Mouse (Mus musculus): ENCODE measurements around the gene Adgrl4. TPM values are rescaled to one million over a fixed set of nuclear protein-coding genes. Genes with fewer than 3 reads are reported as not detected.

Gene Adgrl4
- polyA plus RNA-seq, 1 experiment: not detected

DNA sequence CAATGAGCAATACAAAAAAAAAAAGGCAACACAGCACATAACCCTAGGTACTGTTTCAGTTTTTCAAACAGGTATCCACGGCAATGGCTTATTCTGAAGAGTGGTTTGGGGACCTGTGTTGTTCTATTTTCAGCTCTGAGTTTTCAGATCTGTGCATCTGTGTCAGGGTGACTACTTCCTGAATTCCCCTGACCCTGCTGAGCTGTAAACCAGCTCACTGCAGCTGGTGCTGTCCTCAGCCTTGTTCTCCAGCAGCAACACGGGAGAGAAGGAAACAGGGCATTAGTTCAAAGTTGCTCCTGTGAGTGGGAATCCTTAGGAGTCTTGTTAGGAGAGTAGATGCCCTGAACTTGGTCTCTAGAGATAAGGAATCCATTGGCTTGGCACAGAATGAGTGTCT is 119.4 kb downstream of the Adgrl4 start:
- no peaks in the 10 kb centered on the region for H3K4me1 ChIP-seq (ENCODE audit: control insufficient read depth)
- TF ChIP-seq TAL1 (IDR thresholded peaks at IDR 0.05; ENCODE audit: low read length): no peak; the same call in 2 of the 3 replicates
- TF ChIP-seq GATA1 (IDR thresholded peaks at IDR 0.05; ENCODE audit: low read length): no peak
- H3K36me3 ChIP-seq (ENCODE audit: control insufficient read depth): no peaks in the 10 kb centered on the region
- no peaks in the 10 kb centered on the region for H3K9me3 ChIP-seq (ENCODE audit: control insufficient read depth, low read length)
- H3K4me3 ChIP-seq (replicated peaks): no peak overlapping the region
- H3K27me3 ChIP-seq (ENCODE audit: control insufficient read depth): no peaks in the 10 kb centered on the region

DNA sequence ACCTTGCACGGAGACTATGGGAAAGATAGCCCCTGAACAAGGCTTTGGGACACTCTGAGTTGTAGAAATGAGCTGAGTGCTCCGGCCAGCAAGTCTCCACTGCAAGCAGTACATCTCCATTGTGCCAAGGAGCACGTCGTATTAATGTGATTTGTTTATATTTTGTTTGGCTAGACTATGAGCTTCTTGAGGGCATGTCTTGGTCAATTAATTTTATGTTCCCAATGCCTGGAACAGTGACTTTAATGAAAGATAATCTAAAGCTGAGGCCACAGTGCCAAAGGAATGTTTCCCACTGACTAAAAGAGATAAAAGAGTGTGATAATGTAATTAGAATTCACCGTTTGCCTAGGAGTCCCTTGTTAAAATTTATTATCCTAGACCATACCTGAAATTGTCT is 119.9 kb downstream of the Adgrl4 start:
- H3K4me1 ChIP-seq (ENCODE audit: control insufficient read depth): no peaks in the 10 kb centered on the region
- no peak overlapping the region for H3K4me3 ChIP-seq (replicated peaks)
- H3K36me3 ChIP-seq (ENCODE audit: control insufficient read depth): no peaks in the 10 kb centered on the region
- no peaks in the 10 kb centered on the region for H3K27me3 ChIP-seq (ENCODE audit: control insufficient read depth)
- TF ChIP-seq TAL1 (IDR thresholded peaks at IDR 0.05; ENCODE audit: low read length): no peak
- TF ChIP-seq GATA1 (IDR thresholded peaks at IDR 0.05; ENCODE audit: low read length): no peak
- no peaks in the 10 kb centered on the region for H3K9me3 ChIP-seq (ENCODE audit: control insufficient read depth, low read length)

DNA sequence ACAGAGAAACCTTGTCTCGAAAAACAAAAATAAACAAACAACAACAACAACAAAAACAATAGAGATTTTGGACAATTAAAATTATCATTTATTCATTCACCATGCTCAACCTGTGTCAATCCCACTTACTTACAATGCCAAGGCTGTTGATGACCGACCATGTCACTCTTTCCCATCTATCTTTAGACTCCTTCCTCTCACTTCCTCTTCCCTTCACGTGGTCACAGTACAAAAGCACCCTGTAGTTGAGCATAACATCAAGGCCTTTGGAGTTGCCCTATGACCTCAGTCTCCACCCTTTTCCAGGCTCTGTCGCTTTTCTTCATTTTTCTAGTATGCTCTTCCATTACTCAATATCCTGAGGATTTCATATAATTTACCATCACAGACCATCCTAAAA is 120.7 kb downstream of the Adgrl4 start:
- Histone ChIP-seq H3K4me1 (ENCODE audit: control insufficient read depth) (no peaks in the 10 kb centered on the region), H3K27me3 (ENCODE audit: control insufficient read depth) (no peaks in the 10 kb centered on the region), H3K36me3 (ENCODE audit: control insufficient read depth) (no peaks in the 10 kb centered on the region), H3K4me3 (replicated peaks) (no peak overlapping the region), H3K9me3 (ENCODE audit: control insufficient read depth, low read length) (no peaks in the 10 kb centered on the region)
- TF ChIP-seq TAL1 (IDR thresholded peaks at IDR 0.05; ENCODE audit: low read length): no peak
- no peak for TF ChIP-seq GATA1 (IDR thresholded peaks at IDR 0.05; ENCODE audit: low read length)

DNA sequence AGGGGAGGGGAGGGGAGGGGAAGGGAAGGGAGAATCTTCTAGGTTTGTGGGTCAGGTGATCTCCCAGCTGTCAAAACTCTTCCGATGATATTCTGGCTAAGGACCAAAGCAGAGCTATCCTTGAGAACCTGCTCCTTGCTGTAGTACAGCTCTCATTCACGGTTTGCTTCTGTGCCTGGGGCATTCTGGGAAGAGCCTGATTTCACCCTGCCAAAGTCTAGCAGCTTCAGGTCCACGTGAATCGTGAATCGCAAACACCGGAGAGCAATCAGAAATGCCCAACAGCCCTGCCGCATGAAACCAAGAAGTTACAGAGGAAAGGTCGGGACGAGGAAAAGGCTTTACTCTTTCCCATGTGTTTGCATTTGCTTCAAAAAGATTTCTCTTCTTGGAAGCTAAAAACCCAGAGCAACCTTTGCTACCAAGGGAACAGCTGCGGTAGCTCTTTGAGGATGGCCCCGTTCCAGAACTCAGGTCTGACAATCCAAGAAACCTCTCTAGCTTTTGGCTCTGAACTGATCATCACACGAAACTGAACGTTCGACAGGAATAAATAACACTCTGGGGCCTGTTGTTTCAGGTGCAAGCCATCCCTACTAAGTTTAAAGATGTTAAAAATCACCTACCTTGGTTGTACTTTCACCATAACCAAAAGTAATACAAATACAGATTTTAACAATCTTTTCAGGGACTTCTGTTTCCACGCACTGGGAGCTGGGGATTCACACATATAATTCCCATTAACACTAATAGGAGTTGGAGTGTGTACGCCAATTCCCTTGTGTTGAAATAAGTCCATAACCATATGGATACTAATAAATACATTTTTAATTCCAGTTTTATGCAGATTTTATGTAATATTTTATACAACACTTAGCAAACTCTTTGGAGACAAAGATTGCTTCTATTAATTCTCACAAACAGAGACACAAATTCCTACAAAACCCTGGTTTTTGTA is 128.3 kb downstream of the Adgrl4 start:
- Histone ChIP-seq H3K27me3 (ENCODE audit: control insufficient read depth) (no peaks in the 10 kb centered on the region), H3K4me1 (ENCODE audit: control insufficient read depth) (no peaks in the 10 kb centered on the region), H3K4me3 (replicated peaks) (no peak overlapping the region), H3K36me3 (ENCODE audit: control insufficient read depth) (no peaks in the 10 kb centered on the region), H3K9me3 (ENCODE audit: control insufficient read depth, low read length) (no peaks in the 10 kb centered on the region)
- TF ChIP-seq TAL1 (IDR thresholded peaks at IDR 0.05; ENCODE audit: low read length) (no peak), GATA1 (IDR thresholded peaks at IDR 0.05; ENCODE audit: low read length) (no peak)

DNA sequence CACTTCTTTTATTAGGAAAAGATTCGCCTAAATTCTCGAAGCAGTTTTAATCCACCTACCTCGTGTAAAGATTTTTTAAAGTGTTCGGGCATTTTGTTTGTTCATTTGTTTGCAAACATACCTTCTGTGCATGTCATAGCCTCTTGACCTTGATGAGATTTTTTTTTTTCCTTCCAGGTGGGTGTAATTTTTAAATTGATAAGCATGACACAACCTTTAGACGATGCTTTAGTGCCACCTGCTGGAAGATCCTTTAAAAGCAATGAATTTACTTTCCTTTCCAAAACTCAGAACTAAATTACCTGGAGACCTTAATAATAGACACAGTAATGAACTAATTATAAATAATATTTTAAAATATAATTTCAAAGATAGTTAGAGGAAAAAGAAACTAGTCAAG is 128.9 kb downstream of the Adgrl4 start:
- no peak overlapping the region for H3K4me3 ChIP-seq (replicated peaks)
- H3K36me3 ChIP-seq (ENCODE audit: control insufficient read depth): no peaks in the 10 kb centered on the region
- no peaks in the 10 kb centered on the region for H3K27me3 ChIP-seq (ENCODE audit: control insufficient read depth)
- no peaks in the 10 kb centered on the region for H3K4me1 ChIP-seq (ENCODE audit: control insufficient read depth)
- TF ChIP-seq TAL1 (IDR thresholded peaks at IDR 0.05; ENCODE audit: low read length) (no peak), GATA1 (IDR thresholded peaks at IDR 0.05; ENCODE audit: low read length) (no peak)
- H3K9me3 ChIP-seq (ENCODE audit: control insufficient read depth, low read length): no peaks in the 10 kb centered on the region

DNA sequence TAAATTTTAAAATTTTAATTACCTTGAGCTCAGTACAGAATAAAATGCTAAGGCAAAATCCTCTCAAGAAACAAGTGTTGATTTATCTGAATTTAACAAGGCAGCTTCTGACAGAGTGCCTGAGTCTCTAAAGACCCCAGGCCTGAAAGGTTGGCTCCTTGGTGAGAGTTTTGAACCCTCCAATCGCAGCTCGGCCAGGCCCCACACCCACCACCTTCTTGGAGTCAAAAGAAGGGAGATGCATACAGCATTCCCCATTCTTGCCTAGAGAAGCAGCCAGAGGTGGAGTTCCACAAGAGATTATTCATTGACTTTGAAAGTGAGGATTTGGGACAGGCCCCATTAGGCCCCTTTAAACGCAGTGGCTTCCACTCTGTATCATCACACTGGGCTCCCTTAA is 129.9 kb downstream of the Adgrl4 start:
- Histone ChIP-seq H3K36me3 (ENCODE audit: control insufficient read depth) (no peaks in the 10 kb centered on the region), H3K4me3 (replicated peaks) (no peak overlapping the region)

DNA sequence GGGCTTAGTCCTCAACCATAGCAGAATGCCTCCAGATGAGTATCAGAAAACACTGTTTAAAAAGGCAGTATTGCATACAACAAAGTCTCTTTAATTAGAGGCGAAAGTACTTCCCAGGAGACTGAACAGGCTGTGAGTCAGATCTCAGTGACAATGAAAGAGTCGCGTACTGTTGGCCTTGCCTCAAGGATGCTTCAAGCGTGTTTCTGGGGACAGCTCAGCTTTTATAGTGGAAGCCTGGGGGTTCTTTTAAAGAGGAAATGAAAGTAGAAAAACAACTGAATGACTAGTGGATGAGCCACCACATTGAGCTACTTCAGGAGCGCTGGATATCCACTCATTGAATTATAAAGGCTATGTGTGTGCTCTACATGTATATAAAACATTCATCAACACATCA is 134.4 kb downstream of the Adgrl4 start:
- Histone ChIP-seq H3K4me3 (replicated peaks) (no peak overlapping the region), H3K9me3 (ENCODE audit: control insufficient read depth, low read length) (no peaks in the 10 kb centered on the region), H3K4me1 (ENCODE audit: control insufficient read depth) (no peaks in the 10 kb centered on the region), H3K27me3 (ENCODE audit: control insufficient read depth) (no peaks in the 10 kb centered on the region), H3K36me3 (ENCODE audit: control insufficient read depth) (no peaks in the 10 kb centered on the region)
- no peak for TF ChIP-seq GATA1 (IDR thresholded peaks at IDR 0.05; ENCODE audit: low read length)
- TF ChIP-seq TAL1 (IDR thresholded peaks at IDR 0.05; ENCODE audit: low read length): no peak

More for the DNA sequence above, 129.9 kb downstream of the Adgrl4 start:
- Histone ChIP-seq H3K4me1 (ENCODE audit: control insufficient read depth) (no peaks in the 10 kb centered on the region), H3K9me3 (ENCODE audit: control insufficient read depth, low read length) (no peaks in the 10 kb centered on the region), H3K27me3 (ENCODE audit: control insufficient read depth) (no peaks in the 10 kb centered on the region)
- no peak for TF ChIP-seq TAL1 (IDR thresholded peaks at IDR 0.05; ENCODE audit: low read length)
- TF ChIP-seq GATA1 (IDR thresholded peaks at IDR 0.05; ENCODE audit: low read length): no peak

DNA sequence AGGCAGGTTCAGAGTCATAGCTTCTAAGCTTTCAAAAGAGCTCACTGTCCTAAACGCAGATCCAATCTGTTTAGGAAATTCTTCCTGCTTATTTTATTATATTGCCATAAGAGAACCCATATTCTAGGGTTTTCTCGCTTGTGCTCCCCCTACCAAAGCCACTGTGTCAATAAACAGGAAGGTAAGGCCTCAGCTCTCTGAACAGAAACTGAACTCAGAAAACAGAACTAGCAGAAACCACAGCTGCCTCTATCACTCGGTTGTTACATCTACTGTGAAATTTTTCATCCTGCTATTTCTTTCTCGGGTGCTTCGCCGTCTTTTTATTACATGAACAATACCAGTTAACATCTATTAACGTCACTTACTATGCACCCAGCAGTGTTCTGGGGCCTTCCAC is 137.6 kb downstream of the Adgrl4 start:
- no peak overlapping the region for H3K4me3 ChIP-seq (replicated peaks)
- TF ChIP-seq GATA1 (IDR thresholded peaks at IDR 0.05; ENCODE audit: low read length): no peak
- no peak for TF ChIP-seq TAL1 (IDR thresholded peaks at IDR 0.05; ENCODE audit: low read length)
- H3K36me3 ChIP-seq (ENCODE audit: control insufficient read depth): no peaks in the 10 kb centered on the region
- H3K4me1 ChIP-seq (ENCODE audit: control insufficient read depth): no peaks in the 10 kb centered on the region
- H3K9me3 ChIP-seq (ENCODE audit: control insufficient read depth, low read length): no peaks in the 10 kb centered on the region
- no peaks in the 10 kb centered on the region for H3K27me3 ChIP-seq (ENCODE audit: control insufficient read depth)

DNA sequence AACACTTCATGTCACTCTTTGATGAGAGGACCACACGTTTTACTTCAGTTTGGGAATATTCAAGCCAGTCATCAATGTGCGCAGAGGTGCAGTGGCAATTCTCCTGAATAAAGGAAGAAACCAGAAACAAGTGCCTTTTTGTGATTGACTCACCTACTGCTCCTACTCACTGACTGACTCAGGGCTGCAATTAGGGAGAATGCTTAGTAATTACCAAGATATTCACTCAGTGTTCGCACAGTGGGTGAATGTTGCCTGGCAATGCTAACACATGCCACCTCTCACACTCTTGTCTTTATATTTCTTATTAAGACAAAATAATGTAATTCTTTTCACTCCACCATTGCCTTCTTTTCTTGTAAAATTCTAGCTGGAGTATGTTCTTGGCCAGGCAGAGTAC is 138.5 kb downstream of the Adgrl4 start:
- Histone ChIP-seq H3K27me3 (ENCODE audit: control insufficient read depth) (no peaks in the 10 kb centered on the region), H3K4me1 (ENCODE audit: control insufficient read depth) (no peaks in the 10 kb centered on the region), H3K9me3 (ENCODE audit: control insufficient read depth, low read length) (no peaks in the 10 kb centered on the region), H3K36me3 (ENCODE audit: control insufficient read depth) (no peaks in the 10 kb centered on the region), H3K4me3 (replicated peaks) (no peak overlapping the region)
- TF ChIP-seq TAL1 (IDR thresholded peaks at IDR 0.05; ENCODE audit: low read length) (no peak), GATA1 (IDR thresholded peaks at IDR 0.05; ENCODE audit: low read length) (no peak)
